Mouse (Mus musculus) lung, embryonic 14.5 days (tissue): ENCODE results near the gene Ern2. TPM values are rescaled to one million over a fixed set of nuclear protein-coding genes. Genes with fewer than 3 reads are reported as not detected.

Source experiments
- ATAC-seq: fragments of 200-750 bp; cut with Nextera tagmentation; 2 replicates; pipeline ENCODE4 v1.8.0; 2017; ENCODE audit warnings: mild to moderate bottlenecking, moderate TSS enrichment, moderate library complexity; ENCODE audit not compliant: insufficient read depth
- DNase-seq: peaks from one replicate; pipeline ENCODE4 v3.0.0-alpha.2; 2015
- H3K27ac ChIP-seq: fragments of 300-500 bp; sonication (generic); 2 replicates; pipeline ENCODE4 v1.5.1; 2014; ENCODE audit warnings: low read depth, mild to moderate bottlenecking, moderate library complexity
- H3K27me3 ChIP-seq: fragments of 300-500 bp; sonication (generic); 2 replicates; pipeline ENCODE4 v1.6.1; 2014; ENCODE audit warnings: low read length, control low read depth; ENCODE audit not compliant: insufficient read depth
- H3K36me3 ChIP-seq: fragments of 300-500 bp; sonication (generic); 2 replicates; pipeline ENCODE4 v1.6.1; 2014; ENCODE audit warnings: control low read depth; ENCODE audit not compliant: insufficient read depth
- H3K4me1 ChIP-seq: fragments of 300-500 bp; sonication (generic); 2 replicates; pipeline ENCODE4 v1.6.1; 2014; ENCODE audit warnings: antibody characterized with exemption, control low read depth; ENCODE audit not compliant: insufficient read depth
- H3K4me2 ChIP-seq: fragments of 300-500 bp; sonication (generic); 2 replicates; pipeline ENCODE4 v1.6.1; 2014; ENCODE audit warnings: mild to moderate bottlenecking
- H3K4me3 ChIP-seq: fragments of 300-500 bp; sonication (generic); 2 replicates; pipeline ENCODE4 v1.5.1; 2014; ENCODE audit warnings: low read depth, low read length
- H3K9ac ChIP-seq: fragments of 300-500 bp; sonication (generic); 2 replicates; pipeline ENCODE4 v1.6.1; 2014
- H3K9me3 ChIP-seq: fragments of 300-500 bp; sonication (generic); 2 replicates; pipeline ENCODE4 v1.6.1; 2016; ENCODE audit warnings: low read depth, low read length, control low read depth
- CTCF ChIP-seq: IDR thresholded peaks from 2 replicates; pipeline ENCODE4 v1.5.1; 2016; ENCODE audit warnings: antibody characterized with exemption, low read depth
- WGBS: fragments of 180-500 bp; shearing (Covaris S2); extraction: QIAGEN DNeasy Blood & Tissue Kit; methylation state at CpG from one replicate; pipeline ENCODE4 v1.1.7; 2014; 5-methylcytosine and 5-hydroxymethylcytosine counted together
- polyA plus RNA-seq: library from polyadenylated mRNA; unstranded; fragments of >200 nt; fragmentation: Nextera tagmentation; extraction: Ambion mirVana; gene quantifications from 2 replicates; pipeline ENCODE4 v1.2.1, GENCODE M21; 2014

Ern2 gene
- polyA plus RNA-seq, 1 experiment from 2014 or later, result not detected

DNA sequence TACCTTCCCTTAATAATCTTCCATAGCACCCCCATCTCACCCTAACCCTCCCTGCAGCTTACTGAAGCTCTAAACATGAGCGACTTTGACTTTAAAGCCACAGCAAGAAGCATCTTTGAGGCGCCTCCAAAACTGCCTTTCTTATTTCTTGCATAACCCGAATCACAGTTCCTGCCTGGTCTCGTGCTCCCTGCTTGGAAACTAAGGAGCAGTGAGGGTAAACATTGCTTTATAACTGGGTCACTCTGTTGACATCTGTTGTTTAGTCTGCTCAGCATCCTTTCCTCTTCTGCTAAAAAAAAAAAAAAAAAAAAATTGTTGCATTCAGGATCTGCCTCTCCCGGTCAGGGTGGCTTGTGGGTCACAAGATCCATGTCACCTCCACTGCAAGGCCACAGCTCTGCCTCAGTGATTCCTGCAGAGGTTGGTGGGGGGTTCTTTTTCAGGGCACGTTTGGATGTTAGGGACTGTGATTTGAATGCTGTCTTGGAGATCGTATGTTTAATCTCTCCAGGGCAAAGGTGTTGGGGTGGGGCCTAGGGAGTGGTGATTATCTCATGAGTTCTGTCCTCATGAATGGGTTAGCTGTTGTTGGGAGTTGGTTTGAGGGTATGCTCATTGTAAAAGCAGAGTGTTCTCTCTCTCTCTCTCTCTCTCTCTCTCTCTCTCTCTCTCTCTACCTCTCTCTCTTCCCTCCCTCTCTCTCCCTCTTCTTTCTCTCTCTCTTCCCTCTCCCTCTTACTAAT, 22.4 kb upstream of the Ern2 start:
- no peaks in the 10 kb centered on the region for H3K4me1 ChIP-seq
- no peak overlapping the region for H3K4me2 ChIP-seq
- H3K9ac ChIP-seq, result no peak overlapping the region
- H3K36me3 ChIP-seq, result no peaks in the 10 kb centered on the region
- TF ChIP-seq CTCF, result no peak
- H3K9me3 ChIP-seq, result no peaks in the 10 kb centered on the region
- DNase-seq, result peak; percentile 57
- ATAC-seq, result peak; percentile 58; the same call in 1 of the 2 replicates
- H3K27me3 ChIP-seq, result no peaks in the 10 kb centered on the region
- no peak overlapping the region for H3K4me3 ChIP-seq
- WGBS, result 24% methylated on average over 7 of the region's 7 CpGs
- no peak overlapping the region for H3K27ac ChIP-seq

DNA sequence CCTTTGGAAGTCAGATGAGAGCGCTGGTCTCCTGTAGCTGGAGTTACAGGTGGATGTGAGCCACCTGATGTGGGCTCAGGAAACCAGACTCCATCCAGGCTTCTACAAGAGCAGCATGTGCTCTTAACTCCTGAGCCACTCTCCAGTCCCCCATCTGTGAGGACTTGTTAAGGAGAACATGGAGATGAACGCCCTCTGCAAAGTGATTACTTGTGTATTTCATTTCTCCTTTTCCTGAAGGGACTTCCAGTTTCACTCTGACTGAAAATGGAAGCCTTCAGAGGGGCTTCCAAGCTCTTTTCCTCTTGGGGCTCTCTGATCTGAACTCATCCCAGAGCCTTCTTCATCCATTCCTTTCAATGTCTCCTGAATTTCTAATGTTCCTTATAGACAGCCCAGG, 20.1 kb upstream of the Ern2 start:
- no peak overlapping the region for H3K4me2 ChIP-seq
- no peaks in the 10 kb centered on the region for H3K9me3 ChIP-seq
- H3K36me3 ChIP-seq, result no peaks in the 10 kb centered on the region
- DNase-seq, result no peak
- ATAC-seq, result no peak
- WGBS, result 83% methylated on average over 2 of the region's 2 CpGs
- no peak overlapping the region for H3K9ac ChIP-seq
- TF ChIP-seq CTCF, result no peak
- H3K4me1 ChIP-seq, result no peaks in the 10 kb centered on the region
- no peak overlapping the region for H3K4me3 ChIP-seq
- no peaks in the 10 kb centered on the region for H3K27me3 ChIP-seq
- no peak overlapping the region for H3K27ac ChIP-seq

DNA sequence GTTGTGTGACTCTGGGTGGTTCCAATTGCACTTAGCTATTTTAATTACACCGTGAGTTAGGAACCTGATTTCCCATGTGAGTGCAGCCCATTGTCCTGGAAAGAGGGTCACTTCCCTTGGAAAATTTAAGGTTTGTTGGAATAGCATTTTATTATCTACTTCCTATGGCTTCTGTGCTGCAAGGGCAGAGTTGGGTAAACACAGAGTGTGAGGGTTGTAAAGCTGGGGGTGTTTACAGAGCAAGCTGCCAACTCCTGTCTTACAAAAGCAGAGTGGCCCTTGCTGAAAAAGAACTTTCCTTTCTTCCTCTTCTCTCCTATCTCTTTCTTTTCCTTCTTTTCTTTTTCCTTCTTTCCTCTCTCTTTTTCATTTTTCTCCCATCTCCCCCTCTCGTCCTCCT, 17.9 kb upstream of the Ern2 start:
- WGBS, result 36% methylated on average over 2 of the region's 2 CpGs
- no peak overlapping the region for H3K27ac ChIP-seq
- no peaks in the 10 kb centered on the region for H3K9me3 ChIP-seq
- H3K27me3 ChIP-seq, result no peaks in the 10 kb centered on the region
- no peaks in the 10 kb centered on the region for H3K4me1 ChIP-seq
- H3K4me2 ChIP-seq, result no peak overlapping the region
- no peak for TF ChIP-seq CTCF
- ATAC-seq, result no peak
- no peak overlapping the region for H3K4me3 ChIP-seq
- H3K9ac ChIP-seq, result no peak overlapping the region
- H3K36me3 ChIP-seq, result no peaks in the 10 kb centered on the region
- DNase-seq, result peak; percentile 28

DNA sequence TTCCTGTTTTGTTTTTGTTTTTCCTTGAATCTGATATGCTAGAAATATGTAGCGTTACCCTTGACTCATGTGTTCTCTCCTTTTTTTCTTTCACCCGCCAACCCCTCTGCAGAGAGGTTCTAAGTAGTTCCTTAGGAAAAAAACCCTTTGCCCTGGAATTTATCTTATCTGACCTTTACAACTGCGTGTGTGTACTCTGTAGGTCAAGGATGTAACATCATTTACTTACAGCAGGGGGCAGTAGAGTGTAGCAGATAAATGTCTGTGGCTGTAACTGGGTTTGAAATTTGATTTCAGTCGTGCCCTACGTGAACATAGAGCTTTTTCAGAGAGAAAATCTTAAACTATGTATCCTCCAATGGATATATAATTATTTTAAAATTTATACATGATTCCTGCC, 13.3 kb upstream of the Ern2 start:
- Histone ChIP-seq H3K36me3 (no peaks in the 10 kb centered on the region), H3K4me1 (no peaks in the 10 kb centered on the region), H3K27ac (no peak overlapping the region), H3K9ac (no peak overlapping the region), H3K9me3 (no peaks in the 10 kb centered on the region), H3K4me3 (no peak overlapping the region), H3K27me3 (no peaks in the 10 kb centered on the region), H3K4me2 (no peak overlapping the region)
- WGBS, result 22% methylated on average over 5 of the region's 5 CpGs
- peak; percentile 82 for DNase-seq
- TF ChIP-seq CTCF, result peak; percentile 81
- ATAC-seq, result no peak; the same call in 1 of the 2 replicates

DNA sequence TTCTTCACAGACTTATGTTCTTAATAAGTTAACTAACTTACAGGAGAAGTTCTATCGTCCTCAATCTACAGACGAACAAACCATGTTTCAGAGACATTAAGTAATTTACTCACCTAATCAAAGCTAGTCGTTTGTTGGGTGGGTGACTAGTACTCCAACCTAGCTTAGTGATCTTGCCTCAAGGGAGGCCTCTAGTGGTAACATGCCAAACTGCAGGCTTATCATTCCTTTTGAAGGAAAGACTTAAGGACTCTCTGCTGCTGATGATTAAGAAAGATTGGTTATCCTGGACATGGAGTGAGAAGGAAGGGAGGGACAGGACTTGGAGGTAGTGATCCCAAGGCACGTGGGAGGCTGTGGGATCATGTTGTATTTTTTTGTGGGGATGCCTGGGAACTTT, 11.3 kb upstream of the Ern2 start:
- TF ChIP-seq CTCF, result peak; percentile 81
- H3K9me3 ChIP-seq, result no peaks in the 10 kb centered on the region
- no peak for ATAC-seq
- no peaks in the 10 kb centered on the region for H3K27me3 ChIP-seq
- H3K4me2 ChIP-seq, result no peak overlapping the region
- 34% methylated on average over 4 of the region's 4 CpGs for WGBS
- no peaks in the 10 kb centered on the region for H3K4me1 ChIP-seq
- H3K4me3 ChIP-seq, result no peak overlapping the region
- no peaks in the 10 kb centered on the region for H3K36me3 ChIP-seq
- H3K27ac ChIP-seq, result no peak overlapping the region
- H3K9ac ChIP-seq, result no peak overlapping the region
- peak; percentile 83 for DNase-seq

DNA sequence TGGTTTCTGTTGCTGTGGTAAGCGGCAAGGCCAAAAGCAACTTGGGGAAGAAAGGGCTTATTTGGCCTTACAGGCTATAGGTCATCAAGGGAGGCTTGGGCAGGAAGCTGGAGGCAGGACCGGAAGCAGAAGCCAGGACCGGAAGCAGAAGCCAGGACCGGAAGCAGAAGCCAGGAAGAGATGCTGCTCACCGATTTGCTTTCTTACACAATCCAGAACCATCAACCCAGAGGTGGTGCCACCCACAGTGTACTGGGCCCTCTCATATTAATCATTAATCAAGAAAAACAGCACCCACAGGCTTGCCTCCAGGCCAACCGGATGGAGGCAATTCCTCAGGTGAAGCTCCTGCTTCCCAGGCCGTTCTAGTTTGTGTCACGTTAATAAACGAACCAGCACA, 10.8 kb upstream of the Ern2 start:
- TF ChIP-seq CTCF, result no peak
- Histone ChIP-seq H3K4me3 (no peak overlapping the region), H3K27ac (no peak overlapping the region), H3K27me3 (no peaks in the 10 kb centered on the region), H3K4me1 (no peaks in the 10 kb centered on the region), H3K9ac (no peak overlapping the region), H3K4me2 (no peak overlapping the region), H3K9me3 (no peaks in the 10 kb centered on the region), H3K36me3 (no peaks in the 10 kb centered on the region)
- DNase-seq (no peak), ATAC-seq (no peak)
- WGBS, result 79% methylated on average over 9 of the region's 9 CpGs

DNA sequence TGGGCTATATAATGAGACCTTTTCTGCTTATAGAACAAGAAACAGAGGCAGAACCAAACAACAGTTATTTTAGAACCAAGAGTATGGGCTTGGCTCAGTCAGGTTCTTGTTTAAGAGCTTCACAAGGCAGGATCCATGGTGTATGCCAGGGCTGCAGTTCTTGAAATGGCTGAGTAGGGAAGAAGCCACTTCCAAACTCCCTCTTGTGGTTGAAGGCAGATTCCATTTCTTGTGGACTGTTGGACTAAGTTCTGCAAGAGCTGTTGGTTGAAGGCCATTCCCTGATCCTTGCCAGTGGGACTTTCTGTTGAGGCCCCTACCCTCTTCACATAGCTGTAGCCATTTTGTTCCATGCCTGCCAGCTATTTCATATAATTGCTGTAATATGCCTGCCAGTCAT, 7.9 kb upstream of the Ern2 start:
- ATAC-seq (no peak), DNase-seq (no peak)
- H3K4me2 ChIP-seq, result no peak overlapping the region
- H3K9ac ChIP-seq, result no peak overlapping the region
- H3K27me3 ChIP-seq, result no peaks in the 10 kb centered on the region
- H3K9me3 ChIP-seq, result no peaks in the 10 kb centered on the region
- H3K4me3 ChIP-seq, result no peak overlapping the region
- H3K27ac ChIP-seq, result no peak overlapping the region
- TF ChIP-seq CTCF, result no peak
- no peaks in the 10 kb centered on the region for H3K4me1 ChIP-seq
- no peaks in the 10 kb centered on the region for H3K36me3 ChIP-seq
